Mouse (Mus musculus) lung, postnatal 36 days (tissue): ENCODE results near the gene Vmn2r86.
"Not testable (repeated sequence)": the region's sequence is repeated elsewhere in the genome, so short reads cannot be mapped to it uniquely, and the experiment has no call there.

Experiments used
- DNase-seq: peaks from one replicate; pipeline ENCODE4 v3.0.0; 2022; ENCODE audit warnings: mixed read lengths

The Vmn2r86 gene

GRCm38 (mm10) chr10:130455950-130456349 is at the start of gene Vmn2r86:
TSS of gene Vmn2r86 (minus strand) at chr10:130456050.
- DNase-seq = not testable (repeated sequence)

GRCm38 (mm10) chr10:130497296-130497695 is 41.4 kb upstream of the Vmn2r86 start, which contains the start of gene Vmn2r87:
TSS of gene Vmn2r87 (minus strand) at chr10:130497396.
- no peak for DNase-seq

GRCm38 (mm10) chr10:130470311-130470760 is 14.5 kb upstream of the Vmn2r86 start:
- no peak for DNase-seq

- no peak for DNase-seq
Observed at GRCm38 (mm10) chr10:130444776-130445175, 11.1 kb downstream of the Vmn2r86 start.

GRCm38 (mm10) chr10:130434185-130434898 is 21.5 kb downstream of the Vmn2r86 start:
- DNase-seq = not testable (repeated sequence)

GRCm38 (mm10) chr10:130429603-130430002 is 26.2 kb downstream of the Vmn2r86 start, which contains the start of gene Vmn2r85:
TSS of gene Vmn2r85 (minus strand) at chr10:130429703.
- DNase-seq = not testable (repeated sequence)

- not testable (repeated sequence) for DNase-seq
Observed at GRCm38 (mm10) chr10:130422368-130422767, 33.5 kb downstream of the Vmn2r86 start.

GRCm38 (mm10) chr10:130420401-130420800 is 35.4 kb downstream of the Vmn2r86 start:
- no peak for DNase-seq

- not testable (repeated sequence) for DNase-seq
Observed at GRCm38 (mm10) chr10:130419954-130420353, 35.9 kb downstream of the Vmn2r86 start.

- not testable (repeated sequence) for DNase-seq
Observed at GRCm38 (mm10) chr10:130416352-130416751, 39.5 kb downstream of the Vmn2r86 start.

GRCm38 (mm10) chr10:130412167-130412698 is 43.6 kb downstream of the Vmn2r86 start:
- not testable (repeated sequence) for DNase-seq

- DNase-seq = no peak
Observed at GRCm38 (mm10) chr10:130394232-130394631, 61.6 kb downstream of the Vmn2r86 start, which contains the start of gene Vmn2r84. TSS of gene Vmn2r84 (minus strand) at chr10:130394332.
